Mouse (Mus musculus) bone marrow macrophage, adult 2 months (primary cell): ENCODE results near the gene 4933414I15Rik. TPM values are rescaled to one million over a fixed set of nuclear protein-coding genes. Genes with fewer than 3 reads are reported as not detected.

Source experiments
- H3K27ac ChIP-seq: 2 replicates; pipeline ENCODE4 v1.5.1; 2012; ENCODE audit warnings: low read depth, low read length; ENCODE audit not compliant: insufficient read depth
- H3K4me1 ChIP-seq: 2 replicates; pipeline ENCODE4 v1.6.1; 2012; ENCODE audit warnings: low read length; ENCODE audit not compliant: control insufficient read depth, insufficient read depth
- H3K4me3 ChIP-seq: 2 replicates; pipeline ENCODE4 v1.5.1; 2012; ENCODE audit warnings: mild to moderate bottlenecking, low read length, moderate library complexity; ENCODE audit not compliant: insufficient read depth
- CTCF ChIP-seq: IDR thresholded peaks from 2 replicates; pipeline ENCODE4 v1.5.1; 2012; ENCODE audit warnings: low read depth, mild to moderate bottlenecking, low read length, moderate library complexity
- POLR2A ChIP-seq: IDR thresholded peaks from 2 replicates; pipeline ENCODE4 v1.6.1; 2012; ENCODE audit warnings: mild to moderate bottlenecking, low read depth, low read length, borderline replicate concordance
- polyA plus RNA-seq: library from polyadenylated mRNA; stranded (reverse); fragments of >200 nt; gene quantifications from 2 replicates; pipeline ENCODE4 v1.2.4, GENCODE M21; 2012; ENCODE audit not compliant: missing spikeins, insufficient read depth, insufficient read length

The 4933414I15Rik gene
- not detected in 2 replicates for polyA plus RNA-seq

DNA sequence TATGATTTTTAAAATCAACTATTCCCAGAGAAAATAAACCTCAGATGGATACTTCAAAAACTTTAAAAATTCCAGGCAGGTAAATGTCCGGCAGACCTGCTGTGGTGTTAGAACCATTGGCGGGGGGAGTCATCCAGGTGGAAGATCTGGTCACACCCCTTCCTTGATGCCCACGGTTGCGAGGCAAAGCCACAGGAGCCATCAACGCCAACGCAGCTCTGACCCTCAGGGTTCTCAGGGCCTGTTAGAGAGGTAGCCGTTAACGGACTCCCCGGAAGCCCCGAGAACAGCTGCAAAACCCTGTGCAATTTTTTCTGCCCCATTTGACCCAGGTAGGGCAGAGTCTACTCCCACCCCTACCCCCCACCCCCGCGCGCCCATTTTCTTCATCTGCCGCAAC lies at the start of gene 4933414I15Rik:
4933414I15Rik (minus strand) TSS at position 260 of the 400 bp plus-strand sequence.
- no peak for TF ChIP-seq POLR2A
- TF ChIP-seq CTCF = no peak

GRCm38 (mm10) chr11:50981667-50982066 lies 38.1 kb upstream of the 4933414I15Rik start, which contains the start of gene Olfr1377:
Olfr1377 (plus strand) TSS chr11:50981967.
- TF ChIP-seq POLR2A = no peak
- TF ChIP-seq CTCF = no peak
- H3K4me1 ChIP-seq = no peaks in the 10 kb centered on the region

More for the DNA sequence above, at the start of gene 4933414I15Rik:
- no peak within 1 kb of the TSS for H3K4me3 ChIP-seq
- H3K27ac ChIP-seq = no peak within 1 kb of the TSS
- no peaks in the 10 kb centered on the region for H3K4me1 ChIP-seq

DNA sequence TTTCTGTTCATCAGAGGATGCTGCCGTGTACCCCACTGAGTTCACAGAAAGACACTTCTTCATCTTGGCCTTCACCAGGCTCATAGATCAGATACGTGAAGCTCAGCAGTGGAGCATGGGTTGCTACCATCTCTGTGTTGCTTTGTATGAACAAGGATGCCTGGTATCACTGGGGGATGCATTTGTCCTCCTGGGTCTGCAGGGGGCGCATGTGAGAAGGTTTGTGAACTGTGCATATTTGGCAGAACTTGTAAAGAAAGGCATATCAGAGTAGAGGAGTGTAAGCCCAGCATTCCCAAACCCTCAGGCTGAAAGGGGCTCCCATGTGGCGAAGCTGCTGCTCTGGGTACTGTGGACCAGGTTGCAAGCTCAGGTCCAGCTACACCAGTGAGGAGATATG lies 33.7 kb upstream of the 4933414I15Rik start:
- no peak for TF ChIP-seq CTCF
- TF ChIP-seq POLR2A = no peak
- Histone ChIP-seq H3K4me3 (no peak overlapping the region), H3K4me1 (no peaks in the 10 kb centered on the region)

More at GRCm38 (mm10) chr11:50981667-50982066, 38.1 kb upstream of the 4933414I15Rik start, which contains the start of gene Olfr1377:
- Histone ChIP-seq H3K27ac (no peak within 1 kb of the TSS), H3K4me3 (no peak within 1 kb of the TSS)

GRCm38 (mm10) chr11:50966230-50966629 lies 22.7 kb upstream of the 4933414I15Rik start, which contains the start of gene Olfr1378:
Olfr1378 (plus strand) TSS chr11:50966530.
- TF ChIP-seq POLR2A (no peak), CTCF (no peak)
- no peak within 1 kb of the TSS for H3K27ac ChIP-seq
- no peaks in the 10 kb centered on the region for H3K4me1 ChIP-seq
- no peak within 1 kb of the TSS for H3K4me3 ChIP-seq

More for the DNA sequence above, 33.7 kb upstream of the 4933414I15Rik start:
- no peak overlapping the region for H3K27ac ChIP-seq

DNA sequence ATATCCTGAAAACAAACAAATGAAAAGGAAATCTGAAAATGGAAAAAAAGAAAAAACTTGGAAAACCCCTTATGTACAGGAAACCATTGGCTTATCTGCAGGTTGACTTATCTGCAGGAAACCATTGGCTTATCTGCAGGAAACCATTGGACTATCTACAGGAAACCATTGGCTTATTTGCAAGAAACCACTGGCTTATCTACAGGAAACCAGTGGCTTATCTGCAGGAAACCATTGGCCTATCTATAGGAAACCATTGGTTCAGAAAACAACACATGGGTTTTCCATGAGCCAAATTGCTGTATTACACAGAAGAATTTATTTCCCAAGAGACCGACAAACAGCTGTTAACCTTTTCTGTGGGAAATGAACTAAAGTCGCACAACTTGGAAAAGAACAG lies 21.3 kb upstream of the 4933414I15Rik start:
- Histone ChIP-seq H3K27ac (no peak overlapping the region), H3K4me3 (no peak overlapping the region), H3K4me1 (no peaks in the 10 kb centered on the region)
- TF ChIP-seq POLR2A (no peak), CTCF (no peak)

DNA sequence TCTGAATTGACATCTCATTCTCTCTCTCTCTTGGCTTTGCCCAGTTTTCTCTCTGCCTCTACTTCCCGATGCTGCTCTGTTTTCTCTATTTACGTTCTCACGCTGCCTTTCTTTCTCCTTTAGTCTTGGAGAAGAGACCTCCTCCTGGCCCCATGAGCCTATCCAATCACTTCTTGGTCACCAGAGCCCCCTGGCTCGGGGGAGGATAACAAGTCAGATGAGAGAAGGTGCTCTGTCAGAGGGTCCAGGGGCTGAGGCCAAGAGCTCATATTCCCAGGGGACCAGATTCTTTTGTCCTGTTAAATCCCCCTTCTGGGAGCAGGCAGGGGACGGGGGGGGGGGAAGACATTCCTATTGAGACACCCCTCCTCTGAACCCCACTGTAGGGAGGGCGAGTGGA lies 10.1 kb upstream of the 4933414I15Rik start, which contains the start of gene Prop1:
Prop1 (minus strand) TSS at position 101 of the 400 bp plus-strand sequence.
- Histone ChIP-seq H3K27ac (no peak within 1 kb of the TSS), H3K4me1 (no peaks in the 10 kb centered on the region), H3K4me3 (no peak within 1 kb of the TSS)
- TF ChIP-seq POLR2A (no peak), CTCF (no peak)

- Histone ChIP-seq H3K4me1 (no peaks in the 10 kb centered on the region), H3K27ac (no peak overlapping the region), H3K4me3 (no peak overlapping the region)
- no peak for TF ChIP-seq CTCF
- no peak for TF ChIP-seq POLR2A
Measured at GRCm38 (mm10) chr11:50952290-50952689, 8.7 kb upstream of the 4933414I15Rik start.

DNA sequence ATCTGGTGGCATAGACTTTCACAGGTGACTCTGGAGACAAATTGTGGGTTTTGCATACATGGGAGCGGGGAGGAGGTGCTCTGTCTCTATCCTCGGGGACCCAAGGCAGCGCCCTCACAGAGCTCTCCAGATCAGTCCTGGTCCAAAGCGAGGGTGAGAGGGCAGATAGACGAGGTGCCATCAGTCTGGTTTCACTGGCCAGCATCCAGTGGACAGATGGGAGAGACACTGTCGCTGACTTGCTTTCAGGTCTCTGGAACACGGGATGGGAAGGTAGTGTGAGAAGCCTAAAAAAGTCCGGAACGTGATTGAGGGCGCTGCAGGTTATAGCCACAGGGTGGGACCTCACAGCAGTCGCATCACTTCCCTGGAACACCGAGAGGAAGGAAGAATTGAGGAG lies 1.2 kb downstream of the 4933414I15Rik start:
- H3K27ac ChIP-seq = no peak overlapping the region
- TF ChIP-seq CTCF = no peak
- no peaks in the 10 kb centered on the region for H3K4me1 ChIP-seq
- H3K4me3 ChIP-seq = no peak overlapping the region

GRCm38 (mm10) chr11:50939621-50940366 lies 3.8 kb downstream of the 4933414I15Rik start:
- H3K27ac ChIP-seq = no peak overlapping the region
- H3K4me3 ChIP-seq = no peak overlapping the region
- H3K4me1 ChIP-seq = no peaks in the 10 kb centered on the region
- TF ChIP-seq POLR2A (no peak), CTCF (peak; percentile 23; the same call in 1 of the 2 replicates)

- TF ChIP-seq CTCF (no peak), POLR2A (no peak)
- Histone ChIP-seq H3K4me3 (no peak overlapping the region), H3K27ac (no peak overlapping the region), H3K4me1 (no peaks in the 10 kb centered on the region)
Measured at GRCm38 (mm10) chr11:50938435-50938834, 5.1 kb downstream of the 4933414I15Rik start.

DNA sequence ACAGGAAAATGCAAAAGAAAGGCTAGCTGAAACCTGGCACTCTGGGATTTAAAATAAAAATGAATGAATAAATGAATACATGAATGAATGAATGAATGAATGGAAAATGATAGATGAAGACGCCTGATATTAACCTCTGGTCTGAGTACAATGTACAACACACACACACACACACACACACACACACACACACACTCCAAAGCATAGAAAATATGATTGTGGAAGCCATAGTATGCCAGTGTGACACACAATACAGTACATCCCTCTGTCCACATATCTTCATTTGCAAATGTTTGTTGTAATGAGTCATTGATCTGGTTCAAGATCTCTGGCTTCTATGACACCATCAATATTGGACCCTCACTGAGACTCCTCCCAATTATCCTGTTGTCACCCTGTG lies 11.5 kb downstream of the 4933414I15Rik start:
- Histone ChIP-seq H3K4me1 (0 out of 2 replicates have a peak, but pooled peaks cover 3% of the 10 kb centered on the region), H3K4me3 (no peak overlapping the region), H3K27ac (no peak overlapping the region)
- no peak for TF ChIP-seq CTCF
- TF ChIP-seq POLR2A = no peak
